Mouse (Mus musculus): Measurements from ENCODE around the gene Mmp28.

DNA sequence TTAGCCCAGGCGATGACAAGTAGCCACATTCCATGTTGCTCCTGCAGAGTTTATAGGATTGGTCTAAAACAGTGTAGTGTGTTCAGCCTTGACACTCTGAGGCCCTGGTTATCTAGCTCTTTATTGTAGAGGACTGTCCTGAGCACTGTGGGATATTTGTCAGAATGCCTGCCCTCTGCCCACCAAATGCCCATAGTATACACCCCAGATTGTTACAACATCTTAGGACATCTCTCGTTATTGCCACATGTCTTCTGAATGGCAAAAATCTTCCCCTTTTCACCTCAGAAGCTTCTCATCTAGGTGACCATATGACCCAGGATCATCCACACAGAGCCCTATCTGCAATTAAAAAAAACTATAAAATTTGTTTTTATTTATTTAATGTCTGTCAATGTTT lies 30.3 kb downstream of the Mmp28 start:
- no peak for TF ChIP-seq CTCF (IDR thresholded peaks at IDR 0.05; ENCODE audit: borderline replicate concordance, extremely low read depth, insufficient read depth, insufficient read length)
- TF ChIP-seq POLR2A (IDR thresholded peaks at IDR 0.05; ENCODE audit: borderline replicate concordance, extremely low read depth, insufficient read depth, insufficient read length, poor library complexity, severe bottlenecking) = no peak

All from brain, embryonic 14.5 days (tissue).